18 mouse cellular contexts compared by ENCODE assay signal in the genomic region with DNA sequence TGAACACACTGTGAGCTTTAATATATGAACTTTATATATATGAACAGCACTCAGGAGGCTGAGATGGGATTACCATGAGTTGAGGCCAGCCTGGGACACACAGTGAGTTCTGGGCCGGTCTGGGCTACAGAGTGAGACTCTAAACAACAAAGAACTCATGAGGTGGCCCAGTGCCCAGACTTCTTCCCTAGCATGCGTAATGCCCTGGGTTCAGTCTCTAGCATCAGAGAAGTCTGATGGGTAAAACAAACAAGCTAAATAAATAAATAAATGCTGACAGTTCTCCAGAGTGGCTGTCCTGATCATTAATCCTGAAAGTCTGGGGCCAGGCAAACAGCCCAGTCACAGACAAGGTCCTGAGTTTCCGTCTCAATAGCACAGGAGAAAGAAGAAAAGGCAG. TPM values are rescaled to one million over a fixed set of nuclear protein-coding genes. Genes with fewer than 3 reads are reported as not detected.
A peak's percentile ranks its signal among the peaks of the same experiment; 100 is the strongest.
DNase-seq lines count a peak whose midpoint lies in the region; ATAC-seq and TF ChIP-seq lines count a peak whose summit lies in the region.
"Had no signal": no experiment of that assay in that cellular context is flagged by ENCODE, and none has a peak within 500 bp of the region (broad histone marks: within the 10 kb centered on the region; RNA-seq: fewer than 3 reads in every experiment).

No protein-coding gene starts in this region.

- no peak for ATAC-seq in forebrain, postnatal 0 days
- ATAC-seq in forebrain, embryonic 15.5 days (replicated peaks), result no peak; the same call in 1 of the 2 replicates
- ATAC-seq in lung, embryonic 14.5 days (ENCODE audit: insufficient read depth), result peak; percentile 68; the same call in 1 of the 2 replicates
- no peak for ATAC-seq in lung, postnatal 0 days
- ATAC-seq: CD4-positive, CD25-positive, alpha-beta regulatory T cell, adult 4 months; intestine, postnatal 0 days had no signal

- no peak overlapping the region for H3K27ac ChIP-seq in forebrain, postnatal 0 days (ENCODE audit: low read depth, low read length)
- H3K27ac ChIP-seq in forebrain, embryonic 15.5 days (replicated peaks), result no peak overlapping the region
- no peak overlapping the region for H3K27ac ChIP-seq in lung, embryonic 14.5 days (ENCODE audit: low read depth)
- no peak overlapping the region for H3K27ac ChIP-seq in lung, postnatal 0 days (ENCODE audit: low read length)
- H3K27ac ChIP-seq: heart, embryonic 13.5 days; hindbrain, embryonic 15.5 days; limb, embryonic 15.5 days had no signal

- H3K4me2 ChIP-seq in forebrain, postnatal 0 days (ENCODE audit: low read depth), result no peak overlapping the region
- no peak overlapping the region for H3K4me2 ChIP-seq in forebrain, embryonic 15.5 days (replicated peaks)
- H3K4me2 ChIP-seq in lung, embryonic 14.5 days, result no peak overlapping the region
- no peak overlapping the region for H3K4me2 ChIP-seq in lung, postnatal 0 days (replicated peaks; ENCODE audit: low read depth, low read length)
- H3K4me2 ChIP-seq: heart, embryonic 13.5 days; hindbrain, embryonic 15.5 days; limb, embryonic 15.5 days; midbrain, embryonic 11.5 days had no signal

- no peaks in the 10 kb centered on the region for H3K4me1 ChIP-seq in forebrain, postnatal 0 days (ENCODE audit: insufficient read depth)
- H3K4me1 ChIP-seq in forebrain, embryonic 15.5 days, result no peaks in the 10 kb centered on the region
- H3K4me1 ChIP-seq in lung, embryonic 14.5 days (ENCODE audit: insufficient read depth), result no peaks in the 10 kb centered on the region
- H3K4me1 ChIP-seq in lung, postnatal 0 days (ENCODE audit: insufficient read depth, low read depth, low read length), result no peaks in the 10 kb centered on the region
- H3K4me1 ChIP-seq: heart, embryonic 13.5 days; hindbrain, embryonic 15.5 days had no signal

- no peaks in the 10 kb centered on the region for H3K27me3 ChIP-seq in forebrain, postnatal 0 days (ENCODE audit: insufficient read depth, low read length)
- no peaks in the 10 kb centered on the region for H3K27me3 ChIP-seq in forebrain, embryonic 15.5 days
- H3K27me3 ChIP-seq in lung, embryonic 14.5 days (ENCODE audit: insufficient read depth, low read length), result no peaks in the 10 kb centered on the region
- H3K27me3 ChIP-seq in lung, postnatal 0 days (replicated peaks; ENCODE audit: insufficient read depth, low read length), result no peaks in the 10 kb centered on the region
- H3K27me3 ChIP-seq: heart, embryonic 13.5 days; hindbrain, embryonic 15.5 days; limb, embryonic 15.5 days had no signal

- no peak for TF ChIP-seq EP300 in lung, postnatal 0 days (IDR thresholded peaks at IDR 0.05)

- H3K9ac ChIP-seq in forebrain, postnatal 0 days, result no peak overlapping the region
- no peak overlapping the region for H3K9ac ChIP-seq in forebrain, embryonic 15.5 days (replicated peaks)
- no peak overlapping the region for H3K9ac ChIP-seq in lung, embryonic 14.5 days
- H3K9ac ChIP-seq in lung, postnatal 0 days (replicated peaks; ENCODE audit: low read depth), result no peak overlapping the region
- H3K9ac ChIP-seq: heart, embryonic 13.5 days; hindbrain, embryonic 15.5 days; limb, embryonic 15.5 days had no signal

- H3K4me3 ChIP-seq in forebrain, postnatal 0 days (ENCODE audit: low read depth, low read length), result no peak overlapping the region
- H3K4me3 ChIP-seq in forebrain, embryonic 15.5 days, result no peak overlapping the region
- H3K4me3 ChIP-seq in lung, embryonic 14.5 days (ENCODE audit: low read depth, low read length), result no peak overlapping the region
- no peak overlapping the region for H3K4me3 ChIP-seq in lung, postnatal 0 days (ENCODE audit: low read depth, low read length)
- H3K4me3 ChIP-seq: heart, embryonic 13.5 days; hindbrain, embryonic 15.5 days; limb, embryonic 15.5 days; myocyte had no signal

- H3K9me3 ChIP-seq in forebrain, postnatal 0 days (ENCODE audit: low read length), result no peaks in the 10 kb centered on the region
- H3K9me3 ChIP-seq in forebrain, embryonic 15.5 days, result no peaks in the 10 kb centered on the region
- no peaks in the 10 kb centered on the region for H3K9me3 ChIP-seq in lung, embryonic 14.5 days (ENCODE audit: low read depth, low read length)
- no peaks in the 10 kb centered on the region for H3K9me3 ChIP-seq in lung, postnatal 0 days (ENCODE audit: low read length)
- H3K9me3 ChIP-seq: heart, embryonic 13.5 days; hindbrain, embryonic 15.5 days; limb, embryonic 15.5 days had no signal

- WGBS in forebrain, postnatal 0 days, result 57% methylated on average over 3 of the region's 3 CpGs
- WGBS in forebrain, embryonic 15.5 days, result 64% methylated on average over 3 of the region's 3 CpGs
- WGBS in lung, embryonic 14.5 days, result 46% methylated on average over 3 of the region's 3 CpGs
- 51% methylated on average over 3 of the region's 3 CpGs for WGBS in lung, postnatal 0 days

- DNase-seq in forebrain, postnatal 0 days, result peak; percentile 9
- peak; percentile 61 for DNase-seq in lung, embryonic 14.5 days
- no peak for DNase-seq in lung, postnatal 0 days (ENCODE audit: low spot score)
- DNase-seq in right cerebral cortex, adult 18-20 months, result peak; percentile 6
- no peak for DNase-seq in right cerebral cortex, postnatal 25 days
- no peak for DNase-seq in adrenal gland, adult 8-10 months
- DNase-seq: cerebellum, adult 18-20 months; cerebellum, postnatal 25 days; embryo, embryonic 11 days; thymus, postnatal 14 days had no signal

- no peak for TF ChIP-seq CTCF in forebrain, postnatal 0 days (IDR thresholded peaks at IDR 0.05; ENCODE audit: low read depth)
- no peak for TF ChIP-seq CTCF in lung, embryonic 14.5 days (IDR thresholded peaks at IDR 0.05; ENCODE audit: low read depth)
- no peak for TF ChIP-seq CTCF in lung, postnatal 0 days (IDR thresholded peaks at IDR 0.05)

- no peaks in the 10 kb centered on the region for H3K36me3 ChIP-seq in forebrain, postnatal 0 days (ENCODE audit: insufficient read depth)
- H3K36me3 ChIP-seq in forebrain, embryonic 15.5 days, result no peaks in the 10 kb centered on the region
- H3K36me3 ChIP-seq in lung, embryonic 14.5 days (ENCODE audit: insufficient read depth), result no peaks in the 10 kb centered on the region
- no peaks in the 10 kb centered on the region for H3K36me3 ChIP-seq in lung, postnatal 0 days (ENCODE audit: insufficient read depth, low read length)
- H3K36me3 ChIP-seq: heart, embryonic 13.5 days; hindbrain, embryonic 15.5 days; limb, embryonic 15.5 days had no signal

RNA-seq across cellular contexts. Expression of gene Znrf3, which starts 25.4 kb away (rescaled TPM):
- total RNA-seq in forebrain, postnatal 0 days (2014; rRNA removed), result 7.5 and 9.1 TPM in 2 replicates
- polyA plus RNA-seq in forebrain, postnatal 0 days (2015; fragmentation: Nextera tagmentation; extraction: Ambion mirVana), result 4.6 and 8.3 TPM in 2 replicates
- polyA plus RNA-seq in forebrain, embryonic 15.5 days (2015; fragmentation: Nextera tagmentation; extraction: Ambion mirVana), result 6.9 and 7.4 TPM in 2 replicates
- polyA plus RNA-seq in lung, embryonic 14.5 days (2014; fragmentation: Nextera tagmentation; extraction: Ambion mirVana), result 16.8 and 18.0 TPM in 2 replicates
- polyA plus RNA-seq in lung, postnatal 0 days (2015; fragmentation: Nextera tagmentation; extraction: Ambion mirVana), result 15.4 and 16.3 TPM in 2 replicates
- total RNA-seq in adrenal gland, adult 8-10 months (2022), result 10 to 100 TPM; 26.1 to 41.3 (median 36.4) TPM

RNA-seq across cellular contexts. Expression of gene Xbp1, which starts 50.4 kb away (rescaled TPM):
- 120 and 140 TPM in 2 replicates for total RNA-seq in forebrain, postnatal 0 days (2014; rRNA removed)
- 100 and 107 TPM in 2 replicates for polyA plus RNA-seq in forebrain, postnatal 0 days (2015; fragmentation: Nextera tagmentation; extraction: Ambion mirVana)
- polyA plus RNA-seq in forebrain, embryonic 15.5 days (2015; fragmentation: Nextera tagmentation; extraction: Ambion mirVana), result 128 and 135 TPM in 2 replicates
- 180 and 193 TPM in 2 replicates for polyA plus RNA-seq in lung, embryonic 14.5 days (2014; fragmentation: Nextera tagmentation; extraction: Ambion mirVana)
- polyA plus RNA-seq in lung, postnatal 0 days (2015; fragmentation: Nextera tagmentation; extraction: Ambion mirVana), result 211 and 242 TPM in 2 replicates
- total RNA-seq in adrenal gland, adult 8-10 months (2022), result 100 to 1,000 TPM; 163 to 269 (median 179) TPM

Comparison
In these comparisons a context has a peak if more than half of its experiments do, and no peak if none do; other contexts are left out.
1. DNase-seq: peak in forebrain, postnatal 0 days (single experiment), lung, embryonic 14.5 days (single experiment) and right cerebral cortex, adult 18-20 months (single experiment); none in lung, postnatal 0 days (single experiment), right cerebral cortex, postnatal 25 days (single experiment) and adrenal gland, adult 8-10 months (single experiment).